Comparison of ENCODE assay signal across 9 mouse cellular contexts in genomic region chr14:96908737-96909136, GRCm38 (mm10).
DNase-seq lines count a peak whose midpoint lies in the region; ATAC-seq and TF ChIP-seq lines count a peak whose summit lies in the region.
"Had no signal": no experiment of that assay in that cellular context is flagged by ENCODE, and none has a peak within 500 bp of the region (broad histone marks: within the 10 kb centered on the region; RNA-seq: fewer than 3 reads in every experiment).

No protein-coding gene starts in this region.

- peak in 1 of 2 experiments; percentile 3 for DNase-seq in layer of hippocampus, adult 2 months (ENCODE audit: low spot score in 2 of 2)
- no peak for DNase-seq in layer of hippocampus, postnatal 36 days
- DNase-seq in MEL (ENCODE audit: low read depth, low spot score): peak; percentile 80
- peak; percentile 13 for DNase-seq in induced T-regulatory cell, adult 2 months (ENCODE audit: low read depth)
- DNase-seq in layer of hippocampus, adult 11-12 months (ENCODE audit: low spot score): no peak
- DNase-seq: kidney, postnatal 10 days had no signal

- no peaks in the 10 kb centered on the region for H3K4me1 ChIP-seq in MEL (ENCODE audit: control insufficient read depth in 1 of 2, insufficient read depth in 2 of 2, low read length in 2 of 2)

- no peaks in the 10 kb centered on the region for H3K27me3 ChIP-seq in MEL (ENCODE audit: control insufficient read depth in 1 of 2, insufficient read depth in 2 of 2, low read length in 2 of 2)

- no peak overlapping the region for H3K4me3 ChIP-seq in layer of hippocampus, adult 2 months
- H3K4me3 ChIP-seq in MEL (ENCODE audit: control insufficient read depth in 1 of 2, insufficient read depth in 1 of 2, low read depth in 2 of 2, low read length in 2 of 2): no peak overlapping the region

- no peak for TF ChIP-seq POLR2A in MEL (IDR thresholded peaks at IDR 0.05; ENCODE audit: control insufficient read depth in 1 of 2, insufficient read depth in 1 of 2, low read depth in 1 of 2, low read length in 2 of 2, poor library complexity in 1 of 2)

- no peaks in the 10 kb centered on the region for H3K79me2 ChIP-seq in MEL (ENCODE audit: control insufficient read depth, insufficient read depth, low read length, poor library complexity)

- H3K9me3 ChIP-seq in MEL (replicated peaks; ENCODE audit: insufficient read depth, low read length): no peaks in the 10 kb centered on the region

- peak; percentile 88 for TF ChIP-seq RAD21 in MEL (IDR thresholded peaks at IDR 0.05; ENCODE audit: low read depth, low read length)

- TF ChIP-seq CTCF in layer of hippocampus, adult 2 months (conservative IDR thresholded peaks at IDR 0.05): peak; percentile 81
- TF ChIP-seq CTCF in MEL (IDR thresholded peaks at IDR 0.05 in 2 of 3, conservative IDR thresholded peaks at IDR 0.05 in 1 of 3; ENCODE audit: control insufficient read depth in 1 of 3, insufficient read depth in 1 of 3, low read depth in 2 of 3, low read length in 3 of 3, poor library complexity in 1 of 3, severe bottlenecking in 1 of 3): peak in 1 of 3 experiments; percentile 73; a peak in 3 of 6 replicates

- peak; percentile 93; the same call in 1 of the 2 replicates for ATAC-seq in common myeloid progenitor, adult 5-6 weeks (replicated peaks; ENCODE audit: low read depth, poor library complexity, severe bottlenecking)
- no peak for ATAC-seq in activated CD4-positive, CD25-positive, alpha-beta regulatory T cell, adult 4 months
- ATAC-seq in erythroid progenitor cell, adult 5-6 weeks (replicated peaks; ENCODE audit: low FRiP score, poor library complexity, severe bottlenecking): no peak

- TF ChIP-seq EP300 in MEL (IDR thresholded peaks at IDR 0.05; ENCODE audit: low read depth in 1 of 2, low read length in 2 of 2): no peak

- H3K36me3 ChIP-seq in MEL (ENCODE audit: control insufficient read depth in 1 of 2, insufficient read depth in 2 of 2, low read length in 2 of 2): no peaks in the 10 kb centered on the region

- no peak overlapping the region for H3K27ac ChIP-seq in layer of hippocampus, adult 2 months
- no peak overlapping the region for H3K27ac ChIP-seq in MEL (ENCODE audit: control insufficient read depth, low read depth, low read length)

- H3K9ac ChIP-seq in MEL (ENCODE audit: control insufficient read depth, low read depth, low read length, poor library complexity, severe bottlenecking): no peak overlapping the region

TF ChIP-seq in MEL, 35 proteins besides CTCF, POLR2A, EP300 and RAD21:
- TF ChIP-seq ETS1 (IDR thresholded peaks at IDR 0.05; ENCODE audit: low read depth, low read length) (no peak), TCF12 (IDR thresholded peaks at IDR 0.05; ENCODE audit: low read depth, low read length) (no peak), BHLHE40 (IDR thresholded peaks at IDR 0.05; ENCODE audit: borderline replicate concordance, low read depth, low read length) (peak; percentile 43; the same call in 1 of the 2 replicates), SMC3 (IDR thresholded peaks at IDR 0.05; ENCODE audit: low read depth, low read length) (peak; percentile 92), ZC3H11A (IDR thresholded peaks at IDR 0.05; ENCODE audit: low read depth, low read length) (peak; percentile 95), ZMIZ1 (IDR thresholded peaks at IDR 0.05; ENCODE audit: low read depth, low read length) (no peak)

Comparison
In these comparisons a context has a peak if more than half of its experiments do, and no peak if none do; other contexts are left out.
1. DNase-seq: peak in MEL (single experiment) and induced T-regulatory cell, adult 2 months (single experiment); none in layer of hippocampus, postnatal 36 days (0 of 2) and layer of hippocampus, adult 11-12 months (single experiment).